Mouse (Mus musculus) gastrocnemius, postnatal 36 days (tissue): ENCODE data around the gene Fubp1. TPM values are rescaled to one million over a fixed set of nuclear protein-coding genes. Genes with fewer than 3 reads are reported as not detected.

Experiments
- DNase-seq, 2 experiments: peaks; one replicate each; pipeline ENCODE4 v3.0.0; 2022
- intact Hi-C: fragments of 180-260 bp; cut with DNase I; formaldehyde crosslinking; loops from one replicate; pipeline ENCODE4 v1.15.1; 2025
- total RNA-seq, 2 experiments: library from RNA; stranded (reverse); gene quantifications; 2 replicates each; pipeline ENCODE4 v1.2.3; 2021

The Fubp1 gene
- total RNA-seq, 2 experiments from 2014 or later: 21.5 to 30.1 TPM

DNA sequence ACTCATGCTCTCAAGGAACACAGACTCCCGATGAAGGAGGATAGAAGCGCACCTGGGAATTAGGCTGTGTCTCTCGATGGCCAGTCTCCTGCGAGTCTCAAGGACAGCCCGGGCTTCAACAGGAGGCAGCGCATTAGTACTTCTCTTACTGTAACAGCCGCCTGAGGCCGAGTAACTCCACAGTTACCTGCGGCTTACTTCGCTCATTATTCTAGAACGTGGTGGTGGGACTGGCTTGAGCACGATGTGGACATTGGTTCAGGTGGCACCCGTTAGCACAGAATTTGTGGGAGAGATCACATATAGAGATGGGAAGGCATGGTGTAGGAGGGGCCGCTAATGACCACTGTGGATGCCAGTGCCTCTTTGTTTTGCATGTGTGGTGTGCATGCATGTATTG lies 57.9 kb downstream of the Fubp1 start:
- intact Hi-C loops: no loop called here
- no peak for DNase-seq

DNA sequence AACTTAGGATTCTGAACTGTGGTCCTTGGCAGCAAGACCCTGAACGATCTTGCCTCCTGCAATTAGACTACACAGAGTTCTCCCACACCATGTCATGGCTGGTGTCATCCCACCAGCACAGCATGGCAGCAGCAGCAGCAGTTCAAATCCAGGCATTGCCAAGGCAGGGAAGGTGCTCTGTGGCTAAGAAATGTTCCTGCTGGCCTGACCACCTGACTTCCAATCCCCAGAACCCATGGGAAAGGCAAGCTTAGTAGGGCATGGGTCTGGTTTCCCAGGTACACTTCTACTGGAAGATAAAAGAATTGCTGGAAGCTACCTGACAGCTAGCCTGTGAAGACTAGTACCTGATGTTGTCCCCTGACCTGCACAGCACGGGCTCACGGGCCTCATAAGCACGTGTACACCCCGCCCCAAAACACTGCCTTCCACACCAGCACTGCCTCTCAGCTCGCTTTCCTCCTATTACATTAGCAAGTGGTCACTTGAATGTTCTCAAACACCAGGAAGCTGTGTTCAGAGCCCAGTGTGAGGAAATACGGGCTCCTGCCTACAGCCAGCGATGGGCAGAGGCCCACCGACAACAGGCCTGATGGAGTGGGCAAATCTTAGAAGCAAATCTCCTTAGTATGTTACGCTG lies 61.0 kb downstream of the Fubp1 start:
- intact Hi-C loops: no loop called here
- DNase-seq: no peak

DNA sequence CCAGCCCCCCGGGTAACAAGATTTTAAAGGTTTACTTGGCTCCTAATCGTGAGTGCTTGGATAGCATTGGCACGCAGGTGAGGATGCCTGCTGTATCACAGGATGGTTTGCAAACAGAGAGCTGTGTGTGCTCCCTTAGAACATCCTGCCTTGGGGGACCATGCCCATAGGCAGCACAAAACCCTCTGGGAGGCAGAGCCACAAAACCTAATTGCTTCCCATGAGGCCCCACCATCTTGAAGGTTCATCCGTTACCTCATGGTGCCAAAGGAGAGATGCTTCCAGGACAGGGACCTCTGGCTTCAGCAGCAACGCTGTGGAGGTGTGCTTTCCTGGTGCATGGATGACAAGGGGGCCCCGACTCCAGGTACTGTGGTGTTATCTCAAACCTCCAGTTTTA lies 61.7 kb downstream of the Fubp1 start:
- no peak for DNase-seq
- intact Hi-C loops: no loop called here

GRCm38 (mm10) chr3:152272974-152273685 lies 62.9 kb downstream of the Fubp1 start:
- intact Hi-C loops: no loop called here
- no peak for DNase-seq

DNA sequence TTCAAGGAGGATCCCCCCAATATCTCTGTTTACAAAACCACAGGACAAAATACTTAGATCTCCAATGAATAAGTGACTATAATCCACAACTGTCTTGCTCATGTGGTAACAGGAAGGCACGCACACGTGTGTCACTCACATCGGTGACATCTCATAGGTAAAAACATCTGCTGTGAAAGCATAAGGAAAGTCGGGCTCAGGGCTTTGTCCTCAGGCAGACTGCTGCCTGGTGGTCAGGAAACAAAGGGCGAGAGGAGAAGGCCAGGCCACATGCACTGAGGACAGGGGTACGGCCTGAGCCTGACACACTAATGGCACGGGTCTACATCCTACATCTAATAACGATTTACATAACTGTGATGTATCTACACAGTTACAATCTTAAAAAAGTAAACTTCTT lies 64.8 kb downstream of the Fubp1 start:
- no peak for DNase-seq
- intact Hi-C loops: no loop called here

GRCm38 (mm10) chr3:152276935-152277334 lies 66.7 kb downstream of the Fubp1 start:
- intact Hi-C loops: no loop called here

GRCm38 (mm10) chr3:152277912-152278311 lies 67.7 kb downstream of the Fubp1 start:
- intact Hi-C loops: no loop called here
- no peak for DNase-seq

More at GRCm38 (mm10) chr3:152276935-152277334, 66.7 kb downstream of the Fubp1 start:
- no peak for DNase-seq

- no peak for DNase-seq
- intact Hi-C loops: no loop called here
Measured at GRCm38 (mm10) chr3:152278431-152278830, 68.2 kb downstream of the Fubp1 start.

GRCm38 (mm10) chr3:152282126-152282525 lies 71.9 kb downstream of the Fubp1 start:
- intact Hi-C loops: loop anchor here (2.0 kb wide), 1 partner anchor 15 kb away; the partner anchor contains the start of gene Nexn

GRCm38 (mm10) chr3:152284306-152284705 lies 74.1 kb downstream of the Fubp1 start:
- no peak for DNase-seq
- intact Hi-C loops: no loop called here

More at GRCm38 (mm10) chr3:152282126-152282525, 71.9 kb downstream of the Fubp1 start:
- no peak for DNase-seq

- intact Hi-C loops: no loop called here
- DNase-seq: no peak
Measured at GRCm38 (mm10) chr3:152284759-152285158, 74.5 kb downstream of the Fubp1 start.

Other genes with a start within 250 kb of the Fubp1 start
- under 1 TPM; 0.20 to 0.69 TPM for gene Gipc2, start 44.2 kb upstream of the Fubp1 start, total RNA-seq
- 10 to 100 TPM; 46.6 to 52.2 TPM for gene Dnajb4, start 120 bp upstream of the Fubp1 start, total RNA-seq
- 100 to 1,000 TPM; 345 to 363 TPM for gene Nexn, start 55.9 kb downstream of the Fubp1 start, total RNA-seq
- gene Miga1, start 130.0 kb downstream of the Fubp1 start, total RNA-seq: 1 to 10 TPM; 3.2 to 5.8 TPM
- gene Usp33, start 136.1 kb downstream of the Fubp1 start, total RNA-seq: 10 to 100 TPM; 17.9 to 19.4 TPM
- gene Zzz3, start 185.1 kb downstream of the Fubp1 start, total RNA-seq: 10 to 100 TPM; 11.0 to 11.5 TPM